Mouse (Mus musculus) kidney, embryonic 15.5 days (tissue): ENCODE measurements around the gene Nr2e1. TPM values are rescaled to one million over a fixed set of nuclear protein-coding genes. Genes with fewer than 3 reads are reported as not detected.

Experiments
- ATAC-seq: fragments of 200-750 bp; cut with Nextera tagmentation; replicated peaks from 2 replicates; pipeline ENCODE4 v1.8.0; 2017; ENCODE audit warnings: moderate TSS enrichment; ENCODE audit not compliant: low FRiP score
- H3K27ac ChIP-seq: fragments of 300-500 bp; sonication (generic); 2 replicates; pipeline ENCODE4 v1.5.1; 2015; ENCODE audit warnings: mild to moderate bottlenecking, inconsistent platforms
- H3K27me3 ChIP-seq: fragments of 300-500 bp; sonication (generic); 2 replicates; pipeline ENCODE4 v1.6.1; 2015; ENCODE audit warnings: inconsistent platforms
- H3K36me3 ChIP-seq: fragments of 300-500 bp; sonication (generic); 2 replicates; pipeline ENCODE4 v1.6.1; 2015; ENCODE audit warnings: inconsistent platforms
- H3K4me1 ChIP-seq: fragments of 300-500 bp; sonication (generic); 2 replicates; pipeline ENCODE4 v1.6.1; 2015; ENCODE audit warnings: inconsistent platforms
- H3K4me2 ChIP-seq: fragments of 300-500 bp; sonication (generic); 2 replicates; pipeline ENCODE4 v1.6.1; 2015; ENCODE audit warnings: moderate library complexity, mild to moderate bottlenecking, inconsistent platforms
- H3K4me3 ChIP-seq: fragments of 300-500 bp; sonication (generic); replicated peaks from 2 replicates; pipeline ENCODE4 v1.5.1; 2015; ENCODE audit warnings: mild to moderate bottlenecking, inconsistent platforms
- H3K9ac ChIP-seq: fragments of 300-500 bp; sonication (generic); 2 replicates; pipeline ENCODE4 v1.6.1; 2015; ENCODE audit warnings: mild to moderate bottlenecking, inconsistent platforms
- H3K9me3 ChIP-seq: fragments of 300-500 bp; sonication (generic); replicated peaks from 2 replicates; pipeline ENCODE4 v1.6.1; 2016; ENCODE audit warnings: inconsistent platforms
- WGBS: fragments of 180-500 bp; shearing (Covaris S2); methylation state at CpG from one replicate; pipeline ENCODE4 v1.1.7; 2015; ENCODE audit warnings: mixed read lengths; 5-methylcytosine and 5-hydroxymethylcytosine counted together
- polyA plus RNA-seq: library from polyadenylated mRNA; unstranded; fragments of >200 nt; fragmentation: Nextera tagmentation; extraction: Ambion mirVana; gene quantifications from 2 replicates; pipeline ENCODE4 v1.2.1, GENCODE M21; 2015

Gene Nr2e1
- polyA plus RNA-seq: 0.17 TPM in 1 of 2 replicates, not detected in the other

DNA sequence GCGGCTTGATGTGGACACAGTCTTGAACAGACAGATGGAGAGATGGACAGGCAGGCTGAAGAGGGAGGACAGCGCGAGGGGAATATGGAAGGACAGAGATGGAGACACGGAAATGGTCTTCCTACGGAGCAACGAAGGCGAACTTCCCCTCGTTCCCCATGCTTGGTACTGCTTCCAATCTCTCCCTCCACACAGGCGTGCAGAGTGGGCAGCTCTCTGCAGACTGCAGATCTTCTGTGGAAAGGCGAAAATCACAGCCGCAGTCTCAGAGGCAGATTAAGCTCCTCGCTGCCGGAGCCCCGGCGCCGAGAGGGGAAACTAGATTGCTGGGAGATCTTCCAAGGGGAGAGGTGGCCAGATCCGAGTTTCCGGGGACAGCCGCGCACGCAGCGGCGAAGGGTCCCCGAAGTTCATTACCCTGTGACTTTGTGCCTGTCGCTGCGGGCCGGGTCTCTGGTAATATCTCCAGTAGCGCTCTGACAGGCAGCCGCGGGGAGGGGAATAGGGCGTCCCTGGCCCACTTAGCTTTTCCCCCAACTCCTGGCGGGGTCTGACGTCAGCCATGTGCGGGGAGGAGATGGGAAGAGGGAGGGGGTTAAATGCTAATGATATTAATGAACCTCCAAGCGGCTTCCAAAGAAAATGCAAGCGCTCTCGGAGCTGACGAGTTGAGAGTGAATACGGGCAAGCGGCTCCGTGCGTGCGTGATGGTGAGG, at the start of gene Nr2e1, which contains the start of gene Ostm1:
Gene Nr2e1 (minus strand): TSS at position 476 of the 716 bp plus-strand sequence.
Gene Ostm1 (plus strand): TSS at position 666 of the 716 bp plus-strand sequence.
- Histone ChIP-seq H3K36me3 (no peaks in the 10 kb centered on the region), H3K9ac (no peak within 1 kb of the TSS), H3K9me3 (no peaks in the 10 kb centered on the region), H3K4me3 (peak within 1 kb of the TSS; percentile 25), H3K27ac (no peak within 1 kb of the TSS), H3K4me1 (peaks cover 52% of the 10 kb centered on the region), H3K4me2 (peak within 1 kb of the TSS; percentile 50), H3K27me3 (peaks cover 100% of the 10 kb centered on the region)
- WGBS: under 1% methylated on average over 43 of the region's 43 CpGs
- no peak for ATAC-seq

DNA sequence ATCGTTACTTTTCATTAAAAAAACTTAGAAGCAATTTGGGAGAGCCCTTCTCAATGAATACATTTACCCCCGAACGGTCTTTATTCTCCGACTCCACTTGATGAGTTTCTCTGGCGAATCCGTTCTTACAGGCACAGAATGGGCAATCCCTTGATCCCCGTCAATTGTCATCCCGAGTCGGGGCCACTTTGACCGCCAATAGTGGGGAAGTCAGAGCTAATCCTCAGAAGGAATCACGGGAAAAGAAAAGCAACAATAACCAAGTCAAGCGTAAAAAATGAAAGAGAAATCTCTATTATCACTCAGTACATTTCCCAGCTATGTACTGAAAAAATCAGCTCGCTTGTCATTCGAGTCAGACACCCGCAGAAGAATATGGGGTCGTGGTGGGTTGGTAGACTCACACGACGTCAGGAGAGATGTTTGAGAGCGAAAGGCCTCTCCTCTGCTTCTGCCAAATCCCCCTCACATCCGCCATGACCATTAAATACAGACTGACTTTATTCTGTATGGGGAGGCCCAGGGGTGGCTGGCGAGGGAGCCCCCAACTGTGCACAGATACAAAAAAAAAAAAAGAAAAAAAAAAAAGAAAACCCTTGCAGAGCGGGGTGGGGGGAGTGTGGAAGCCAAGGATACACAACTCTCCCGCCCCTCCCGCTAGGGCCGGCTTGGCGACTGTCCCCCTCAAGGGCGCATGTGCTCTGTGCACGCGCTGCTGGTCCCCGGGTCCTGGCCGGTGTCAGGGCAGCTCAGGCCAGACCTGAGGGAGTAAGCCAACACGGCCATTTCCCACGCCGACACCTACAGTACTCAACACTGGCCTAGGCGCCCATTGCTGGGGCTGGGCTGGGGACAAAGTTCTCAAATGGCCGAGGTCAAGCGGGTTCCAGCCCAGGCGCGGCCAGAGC, 49.3 kb upstream of the Nr2e1 start:
- no peaks in the 10 kb centered on the region for H3K36me3 ChIP-seq
- H3K27me3 ChIP-seq: peaks cover 100% of the 10 kb centered on the region
- H3K4me1 ChIP-seq: peaks cover 45% of the 10 kb centered on the region
- no peak for ATAC-seq
- no peaks in the 10 kb centered on the region for H3K9me3 ChIP-seq
- H3K9ac ChIP-seq: no peak overlapping the region
- H3K27ac ChIP-seq: no peak overlapping the region
- H3K4me2 ChIP-seq: peak overlapping the region; percentile 56
- WGBS: under 1% methylated on average over 39 of the region's 39 CpGs
- peak overlapping the region; percentile 33 for H3K4me3 ChIP-seq

DNA sequence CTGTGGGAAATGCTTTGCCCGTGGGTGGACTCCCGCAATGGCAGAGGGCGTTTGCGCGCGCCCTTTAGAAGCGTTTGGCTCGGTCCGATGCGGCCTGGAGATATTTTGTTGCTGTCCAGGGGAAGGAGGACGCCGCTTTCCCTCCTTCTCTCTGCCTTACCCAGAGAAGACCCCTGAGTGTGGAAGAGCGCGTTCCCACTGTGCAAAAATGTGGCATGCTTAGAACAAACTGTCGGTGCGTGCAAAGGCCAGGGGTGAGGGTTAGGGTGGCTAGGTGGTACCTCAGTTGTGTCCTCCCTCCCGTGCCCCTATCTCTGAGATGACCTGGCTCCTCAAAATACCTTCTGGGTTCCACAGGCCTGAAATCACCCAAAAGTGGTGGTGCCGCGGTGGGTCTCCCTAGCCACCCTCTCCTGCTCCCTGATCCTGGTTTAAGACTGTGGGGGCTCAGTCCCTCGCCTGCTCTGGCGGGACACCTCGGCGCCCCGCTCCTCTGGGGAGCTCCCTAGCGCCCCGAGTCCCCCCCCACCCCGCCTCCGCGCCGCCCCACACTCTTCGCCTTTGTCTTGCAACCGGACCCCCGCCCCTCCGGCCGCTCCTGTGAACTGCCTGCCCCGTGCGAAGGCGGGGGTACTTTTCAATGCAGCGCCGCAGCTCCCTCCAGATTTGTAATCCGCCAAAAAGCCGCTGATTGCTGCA, 48.5 kb upstream of the Nr2e1 start:
- Histone ChIP-seq H3K4me1 (peaks cover 42% of the 10 kb centered on the region), H3K36me3 (no peaks in the 10 kb centered on the region), H3K9ac (no peak overlapping the region), H3K4me3 (peak overlapping the region; percentile 33), H3K27ac (no peak overlapping the region), H3K9me3 (no peaks in the 10 kb centered on the region), H3K27me3 (peaks cover 100% of the 10 kb centered on the region), H3K4me2 (peak overlapping the region; percentile 56)
- no peak for ATAC-seq
- 2% methylated on average over 39 of the region's 42 CpGs for WGBS

DNA sequence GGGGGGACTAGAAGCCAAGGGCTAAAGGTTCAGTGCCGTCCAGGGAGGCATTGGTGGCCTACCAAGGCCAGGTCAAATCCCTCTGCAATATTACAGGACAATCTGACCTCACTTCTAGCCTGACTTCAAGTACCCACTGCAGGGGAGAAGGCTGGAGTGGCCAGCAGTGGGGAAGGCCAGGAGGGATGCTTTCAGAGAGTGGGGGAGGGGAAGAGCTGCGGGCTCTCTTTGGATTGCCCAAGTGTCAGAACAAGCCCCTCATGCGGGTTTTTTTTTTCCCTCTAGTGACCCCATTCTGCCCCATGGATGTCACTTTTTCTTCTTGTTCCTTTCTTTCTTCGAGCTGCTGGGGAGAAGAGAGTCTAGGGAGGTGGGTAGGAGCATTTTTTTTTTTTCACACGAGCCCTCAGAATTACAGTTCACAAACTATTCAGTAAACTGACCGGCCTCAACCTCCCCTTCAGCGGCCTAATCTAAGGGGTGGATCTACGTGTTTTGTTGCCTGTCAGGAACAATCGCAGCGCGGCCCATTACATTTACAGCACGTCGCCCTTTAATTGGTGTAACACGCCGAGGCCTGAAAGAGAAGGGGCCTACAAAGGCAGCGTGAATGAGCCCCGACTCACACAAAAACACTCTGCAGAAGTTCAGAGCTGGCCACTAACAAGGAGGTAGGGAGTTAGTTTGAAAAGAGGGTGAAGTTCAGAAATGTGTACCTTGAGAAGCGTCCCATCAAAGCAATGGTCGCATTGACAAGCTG, 47.3 kb upstream of the Nr2e1 start:
- WGBS: 2% methylated on average over 19 of the region's 19 CpGs
- Histone ChIP-seq H3K27me3 (peaks cover 99% of the 10 kb centered on the region), H3K27ac (no peak overlapping the region), H3K4me2 (no peak overlapping the region), H3K9ac (no peak overlapping the region), H3K36me3 (no peaks in the 10 kb centered on the region), H3K4me1 (peaks cover 32% of the 10 kb centered on the region), H3K9me3 (no peaks in the 10 kb centered on the region), H3K4me3 (no peak overlapping the region)
- no peak for ATAC-seq

DNA sequence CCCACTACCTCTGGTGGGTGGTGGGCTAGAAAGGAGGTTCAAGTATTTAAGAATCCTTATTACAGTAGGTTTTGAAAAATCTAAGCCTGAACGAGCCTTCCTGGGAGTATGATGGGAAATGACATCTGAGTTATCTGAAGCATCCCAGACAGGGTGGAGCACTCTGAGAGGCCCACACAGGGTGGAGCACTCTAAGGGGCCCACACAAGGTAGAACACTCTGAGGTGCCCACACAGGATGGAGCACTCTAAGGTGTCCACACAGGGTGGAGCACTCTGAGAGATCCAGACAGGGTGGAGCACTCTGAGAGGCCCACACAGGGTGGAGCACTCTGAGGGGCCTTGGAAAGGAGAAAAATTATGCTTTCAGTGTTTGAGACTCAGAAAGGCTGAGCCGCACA, 42.5 kb upstream of the Nr2e1 start:
- H3K27ac ChIP-seq: no peak overlapping the region
- no peaks in the 10 kb centered on the region for H3K9me3 ChIP-seq
- H3K36me3 ChIP-seq: no peaks in the 10 kb centered on the region
- 73% methylated on average over 2 of the region's 2 CpGs for WGBS
- H3K4me3 ChIP-seq: no peak overlapping the region
- H3K27me3 ChIP-seq: peaks cover 89% of the 10 kb centered on the region
- ATAC-seq: no peak
- no peak overlapping the region for H3K9ac ChIP-seq
- no peak overlapping the region for H3K4me2 ChIP-seq
- H3K4me1 ChIP-seq: no peaks in the 10 kb centered on the region

DNA sequence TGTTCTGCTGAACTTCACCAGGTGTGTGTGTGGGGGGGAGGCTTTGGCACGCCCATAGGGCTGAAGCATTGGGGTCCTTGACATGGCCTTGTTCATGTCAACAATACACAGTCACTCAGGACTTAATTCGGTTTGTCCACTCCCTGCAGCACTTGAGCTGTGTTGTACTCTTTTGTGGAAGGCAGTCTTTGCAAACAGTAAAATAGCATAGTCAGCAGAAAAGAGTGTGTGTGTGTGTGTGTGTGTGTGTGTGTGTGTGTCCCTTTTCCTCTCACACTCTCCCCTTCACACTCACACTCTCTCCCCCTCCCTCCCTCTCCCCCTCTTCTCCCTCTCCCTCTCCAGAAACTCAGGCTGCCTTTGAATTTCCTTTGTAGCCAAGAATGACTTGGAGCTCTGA, 34.9 kb upstream of the Nr2e1 start:
- Histone ChIP-seq H3K36me3 (no peaks in the 10 kb centered on the region), H3K27ac (no peak overlapping the region), H3K9me3 (no peaks in the 10 kb centered on the region), H3K4me2 (no peak overlapping the region), H3K9ac (no peak overlapping the region), H3K27me3 (peaks cover 95% of the 10 kb centered on the region), H3K4me3 (no peak overlapping the region), H3K4me1 (peaks cover 7% of the 10 kb centered on the region)
- 46% methylated on average over 2 of the region's 2 CpGs for WGBS
- ATAC-seq: no peak

DNA sequence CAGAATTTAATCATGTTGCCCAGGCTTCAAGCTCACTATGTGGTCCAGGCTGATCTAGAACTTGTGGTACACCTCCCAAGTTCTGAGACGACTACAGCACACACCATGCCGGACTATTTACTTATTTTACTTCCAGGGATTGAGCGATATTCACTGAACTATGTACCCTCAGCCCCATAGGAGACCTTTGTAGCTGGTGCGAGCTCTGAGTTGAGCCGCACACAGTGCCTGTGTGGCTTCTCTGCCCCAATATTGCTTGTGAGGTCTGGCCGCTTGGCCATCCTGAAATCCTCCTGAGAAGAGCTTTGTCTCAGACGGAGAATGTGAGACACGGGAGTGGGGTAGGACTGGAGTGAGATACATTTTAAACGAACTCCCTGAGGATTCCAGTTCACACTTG, 31.3 kb upstream of the Nr2e1 start:
- no peak overlapping the region for H3K9ac ChIP-seq
- 9% methylated on average over 9 of the region's 9 CpGs for WGBS
- H3K9me3 ChIP-seq: no peaks in the 10 kb centered on the region
- no peak overlapping the region for H3K4me3 ChIP-seq
- H3K4me2 ChIP-seq: no peak overlapping the region
- H3K36me3 ChIP-seq: no peaks in the 10 kb centered on the region
- no peak for ATAC-seq
- no peak overlapping the region for H3K27ac ChIP-seq
- H3K4me1 ChIP-seq: peaks cover 7% of the 10 kb centered on the region
- peaks cover 93% of the 10 kb centered on the region for H3K27me3 ChIP-seq

DNA sequence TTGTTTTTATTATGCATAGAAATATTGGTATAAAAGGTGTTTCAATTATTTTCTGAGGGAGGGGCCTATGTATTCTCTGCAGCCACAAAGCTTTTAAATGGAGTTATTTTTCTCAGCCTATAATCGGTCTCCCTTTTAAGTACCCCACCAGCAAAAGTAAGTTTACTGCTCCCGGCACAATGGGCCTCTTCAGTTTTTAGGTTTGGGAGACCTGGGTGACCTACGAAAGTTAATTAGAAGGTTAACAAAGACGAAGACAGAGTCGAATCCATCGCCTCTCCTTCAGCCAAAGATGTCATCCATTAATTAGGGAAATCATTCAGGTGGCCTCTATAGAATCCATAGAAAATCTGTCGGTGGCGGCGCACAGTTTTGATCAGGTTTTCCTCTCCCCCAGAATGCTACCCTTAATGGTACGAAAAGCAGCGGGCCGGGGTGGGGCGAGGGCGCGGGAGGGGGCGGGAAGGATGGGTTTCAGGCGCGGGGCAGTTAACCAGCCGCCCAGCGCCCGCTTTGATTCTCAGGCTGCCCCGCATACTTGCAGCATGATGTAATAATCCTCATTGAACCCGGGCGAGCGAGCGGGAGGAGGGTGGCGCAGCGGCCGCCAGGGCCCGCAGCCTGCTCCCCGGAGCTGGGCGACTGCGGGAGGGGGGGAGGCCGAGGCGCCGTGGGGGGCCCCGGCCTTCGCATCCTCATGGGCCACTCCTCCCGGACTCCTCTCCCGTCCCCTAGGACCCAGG, 30.4 kb upstream of the Nr2e1 start:
- 0 out of 2 replicates have a peak, but pooled peaks have one; percentile 46 for ATAC-seq
- H3K27ac ChIP-seq: no peak overlapping the region
- H3K9ac ChIP-seq: no peak overlapping the region
- no peaks in the 10 kb centered on the region for H3K9me3 ChIP-seq
- H3K4me3 ChIP-seq: peak overlapping the region; percentile 31
- H3K4me2 ChIP-seq: peak overlapping the region; percentile 57
- H3K27me3 ChIP-seq: peaks cover 93% of the 10 kb centered on the region
- WGBS: under 1% methylated on average over 37 of the region's 40 CpGs
- H3K4me1 ChIP-seq: peaks cover 7% of the 10 kb centered on the region
- no peaks in the 10 kb centered on the region for H3K36me3 ChIP-seq

DNA sequence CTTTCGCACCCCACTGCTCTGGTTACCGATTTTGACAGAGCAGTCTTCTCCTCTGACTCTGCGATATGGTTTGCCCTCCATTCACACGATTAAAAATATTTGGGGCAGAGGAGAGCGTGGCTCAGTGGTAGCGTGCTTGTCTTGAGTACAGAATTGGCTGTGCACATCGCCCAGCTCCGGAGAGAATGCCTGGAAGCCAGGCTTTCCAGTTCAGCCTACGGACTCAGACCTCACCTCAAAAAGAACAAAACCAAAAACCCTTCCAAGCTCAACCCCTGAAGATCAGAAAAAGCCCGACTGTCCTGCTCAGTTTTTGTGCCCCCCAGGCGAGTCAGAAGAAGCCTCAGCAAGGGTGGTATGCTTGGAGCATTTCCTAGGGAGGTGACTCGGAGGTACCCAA, 29.6 kb upstream of the Nr2e1 start:
- 7% methylated on average over 12 of the region's 12 CpGs for WGBS
- no peaks in the 10 kb centered on the region for H3K9me3 ChIP-seq
- H3K27me3 ChIP-seq: peaks cover 93% of the 10 kb centered on the region
- no peak overlapping the region for H3K4me3 ChIP-seq
- no peak overlapping the region for H3K9ac ChIP-seq
- no peak overlapping the region for H3K27ac ChIP-seq
- H3K4me1 ChIP-seq: peaks cover 7% of the 10 kb centered on the region
- H3K36me3 ChIP-seq: no peaks in the 10 kb centered on the region
- no peak for ATAC-seq
- no peak overlapping the region for H3K4me2 ChIP-seq

DNA sequence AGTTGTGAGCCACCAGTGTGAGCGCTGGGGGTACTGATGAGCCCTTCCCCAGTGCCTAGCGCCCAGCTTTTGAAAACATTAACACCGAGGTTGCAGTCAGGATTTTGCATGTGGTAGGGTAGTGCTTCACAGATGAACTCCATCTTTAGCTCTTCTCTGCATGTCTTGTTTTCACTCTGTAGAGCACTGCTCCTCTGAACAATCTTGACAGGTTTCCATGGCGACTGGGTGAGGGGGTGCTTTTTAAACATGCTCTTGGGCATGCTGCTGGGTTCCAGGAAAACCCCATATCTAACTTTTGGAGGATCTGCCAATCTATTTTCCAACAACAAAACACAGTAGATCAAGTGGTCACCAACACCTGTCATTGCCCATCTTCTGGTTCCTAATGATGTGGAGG, 23.3 kb upstream of the Nr2e1 start:
- Histone ChIP-seq H3K27me3 (peaks cover 57% of the 10 kb centered on the region), H3K4me1 (no peaks in the 10 kb centered on the region), H3K9me3 (peaks cover 4% of the 10 kb centered on the region), H3K9ac (no peak overlapping the region), H3K4me2 (no peak overlapping the region), H3K4me3 (no peak overlapping the region), H3K36me3 (no peaks in the 10 kb centered on the region), H3K27ac (no peak overlapping the region)
- 67% methylated on average over 4 of the region's 4 CpGs for WGBS
- no peak for ATAC-seq

DNA sequence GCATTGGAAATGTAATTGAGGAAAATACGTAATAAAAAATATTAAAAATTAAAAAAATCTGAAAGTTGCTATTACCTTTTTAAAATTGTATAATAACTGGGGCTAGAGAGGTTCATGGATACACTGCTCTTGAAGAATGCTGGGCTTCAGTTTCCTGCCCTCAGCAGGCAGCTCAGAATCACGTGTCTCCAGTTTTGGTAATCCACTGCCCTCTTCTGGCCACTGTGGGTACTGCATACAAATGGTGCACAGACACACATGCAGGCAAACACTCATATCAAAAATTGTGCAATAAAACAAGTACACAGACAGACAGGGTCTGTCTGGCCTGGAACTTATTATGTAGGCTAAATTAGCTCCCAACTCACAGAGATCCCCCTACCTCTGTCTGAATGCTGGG, 21.4 kb upstream of the Nr2e1 start:
- Histone ChIP-seq H3K9ac (no peak overlapping the region), H3K36me3 (no peaks in the 10 kb centered on the region), H3K4me2 (no peak overlapping the region), H3K4me3 (no peak overlapping the region), H3K4me1 (no peaks in the 10 kb centered on the region), H3K27me3 (peaks cover 52% of the 10 kb centered on the region), H3K27ac (no peak overlapping the region), H3K9me3 (peaks cover 4% of the 10 kb centered on the region)
- ATAC-seq: no peak
- WGBS: 76% methylated on average over 2 of the region's 2 CpGs
